Mouse (Mus musculus): Measurements from ENCODE around the gene Gm10309.
"Not testable (repeated sequence)": the region's sequence is repeated elsewhere in the genome, so short reads cannot be mapped to it uniquely, and the experiment has no call there.

The Gm10309 gene

GRCm38 (mm10) chr17:86509871-86510270 is 4.8 kb upstream of the Gm10309 start:
- no peak for DNase-seq (ENCODE audit: low spot score in 2 of 2)

GRCm38 (mm10) chr17:86508212-86508490 is 3.1 kb upstream of the Gm10309 start:
- DNase-seq (ENCODE audit: low spot score in 2 of 2), result no peak

- DNase-seq (ENCODE audit: low spot score in 2 of 2), result no peak
These were observed 2.5 kb upstream of the Gm10309 start for GRCm38 (mm10) chr17:86507342-86508211.

DNA sequence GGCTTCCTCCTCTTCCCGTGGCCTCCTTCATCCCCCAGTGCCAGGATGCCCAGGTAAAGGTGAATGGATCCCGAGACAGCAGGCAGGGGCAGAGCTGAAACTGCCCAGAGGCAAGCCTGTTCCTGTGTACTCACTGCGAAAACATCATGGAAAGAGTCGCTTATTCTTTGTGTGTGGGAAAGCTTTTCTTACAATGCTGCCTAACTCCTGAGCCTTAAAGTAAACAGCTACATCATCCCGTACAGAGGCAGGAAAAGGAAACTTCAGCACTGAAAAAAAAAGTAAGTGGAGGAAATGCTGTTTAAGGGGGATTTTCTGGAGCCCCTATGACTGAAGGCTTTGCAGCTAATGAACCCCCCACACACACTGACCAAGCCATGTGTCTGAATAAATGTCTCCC is 1.8 kb upstream of the Gm10309 start:
- DNase-seq (ENCODE audit: low spot score in 2 of 2), result no peak

DNA sequence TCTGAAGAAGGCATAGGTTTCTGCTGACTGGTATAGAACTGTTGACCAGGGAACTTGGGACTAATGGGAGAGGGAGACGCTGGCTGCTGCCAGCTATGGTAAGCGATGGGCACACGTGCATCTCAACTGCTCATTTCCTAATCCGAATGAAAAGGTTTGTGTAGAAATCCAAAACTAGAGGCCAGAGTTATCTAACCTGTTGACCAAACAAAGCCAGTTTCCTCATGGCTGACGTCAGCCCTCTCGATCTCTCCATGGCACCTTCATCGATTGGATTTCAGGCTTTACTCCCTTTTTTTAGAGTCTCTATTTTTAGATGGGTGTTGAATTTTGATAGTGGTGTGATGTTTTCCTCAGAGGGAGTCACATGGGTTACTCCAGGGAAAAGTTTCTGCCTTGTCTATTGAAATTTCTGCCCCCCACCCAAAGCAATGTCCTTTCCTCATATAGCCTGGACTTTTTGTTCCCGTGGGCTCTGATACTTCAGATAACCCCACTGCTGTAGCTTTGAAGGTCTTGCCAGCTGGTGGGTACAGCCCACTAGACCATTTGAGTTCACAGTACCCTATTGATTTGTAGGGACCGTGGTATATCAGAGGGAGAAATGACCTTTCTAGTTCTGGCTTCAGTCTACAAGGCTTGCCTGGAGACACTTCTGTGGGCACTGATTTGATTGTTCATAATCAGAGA is 1.7 kb downstream of the Gm10309 start:
- no peak for DNase-seq (ENCODE audit: low spot score in 2 of 2)

DNA sequence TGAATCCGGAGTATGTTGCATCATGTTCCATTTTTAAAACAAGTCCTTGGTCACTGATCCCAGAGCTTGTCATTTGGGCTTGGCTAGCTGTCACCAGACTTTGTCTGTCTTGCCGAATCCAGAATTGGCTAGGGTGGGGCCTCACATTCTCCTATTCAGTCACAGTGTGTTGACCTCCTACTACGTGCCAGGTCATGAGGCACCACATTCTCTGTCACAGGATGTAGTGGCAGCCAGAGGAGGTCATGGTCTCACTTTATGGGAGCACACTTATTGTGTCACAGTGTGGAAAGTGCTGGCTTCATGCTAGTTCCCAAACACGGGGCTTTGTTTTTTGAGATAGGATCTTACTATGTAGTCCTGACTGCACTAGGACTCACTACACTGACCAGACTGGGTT is 3.6 kb downstream of the Gm10309 start:
- DNase-seq (ENCODE audit: low spot score in 2 of 2), result no peak

DNA sequence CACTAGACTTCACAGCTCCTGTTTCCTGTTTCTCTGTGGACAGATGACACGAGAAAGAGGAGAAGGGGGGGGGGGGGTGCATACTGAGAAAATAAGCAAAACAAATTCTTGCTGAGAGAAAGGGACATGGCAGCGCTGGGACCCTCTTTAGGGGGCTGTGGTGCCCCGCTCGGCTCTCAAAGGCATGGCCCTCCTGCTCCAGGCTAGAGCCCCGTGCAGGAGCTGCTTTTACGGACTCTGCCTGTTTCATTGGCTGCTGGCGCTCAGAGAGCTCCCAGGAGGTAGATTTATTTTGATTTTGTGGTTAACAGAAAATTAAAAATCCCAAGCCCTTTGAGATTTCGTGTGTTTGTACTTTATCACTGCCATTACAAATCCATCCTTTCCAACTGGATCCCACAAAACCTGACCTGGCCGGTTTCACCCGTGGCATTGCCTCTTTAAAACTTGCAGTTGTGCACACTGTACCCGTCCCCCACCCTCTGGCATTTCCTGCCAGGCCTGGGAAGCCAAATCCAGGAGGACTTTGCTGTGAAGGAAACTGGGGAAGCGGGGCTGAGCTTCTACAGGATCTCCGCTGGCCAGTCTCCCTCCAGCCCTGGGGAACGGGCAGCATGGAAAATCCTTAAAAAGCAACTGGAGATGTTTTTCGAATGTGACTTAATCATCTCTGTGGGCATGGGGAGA is 5.5 kb downstream of the Gm10309 start:
- no peak for DNase-seq (ENCODE audit: low spot score in 2 of 2)

DNA sequence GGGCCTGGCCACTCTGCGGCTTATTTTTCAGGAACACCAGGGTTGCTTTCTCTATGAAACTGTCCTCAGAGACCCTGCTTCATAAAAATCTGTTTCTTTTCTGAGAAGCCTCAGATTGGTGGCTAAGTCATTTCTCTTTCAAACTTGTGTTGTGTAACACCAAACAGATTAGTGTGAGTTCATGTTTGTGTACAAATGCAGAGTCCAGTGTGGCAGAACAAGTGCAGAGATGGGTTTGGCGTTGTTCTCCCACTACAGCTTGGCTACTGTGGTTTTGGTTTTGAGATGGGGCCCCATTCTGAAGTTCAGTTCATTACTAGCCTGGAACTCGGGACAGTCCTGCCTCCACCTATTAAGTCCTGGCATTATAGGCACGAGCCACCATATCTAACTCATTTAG is 7.7 kb downstream of the Gm10309 start:
- no peak for DNase-seq (ENCODE audit: low spot score in 2 of 2)

GRCm38 (mm10) chr17:86496123-86496771 is 8.8 kb downstream of the Gm10309 start:
- peak in 1 of 2 experiments; percentile 60 for DNase-seq (ENCODE audit: low spot score in 2 of 2)

DNA sequence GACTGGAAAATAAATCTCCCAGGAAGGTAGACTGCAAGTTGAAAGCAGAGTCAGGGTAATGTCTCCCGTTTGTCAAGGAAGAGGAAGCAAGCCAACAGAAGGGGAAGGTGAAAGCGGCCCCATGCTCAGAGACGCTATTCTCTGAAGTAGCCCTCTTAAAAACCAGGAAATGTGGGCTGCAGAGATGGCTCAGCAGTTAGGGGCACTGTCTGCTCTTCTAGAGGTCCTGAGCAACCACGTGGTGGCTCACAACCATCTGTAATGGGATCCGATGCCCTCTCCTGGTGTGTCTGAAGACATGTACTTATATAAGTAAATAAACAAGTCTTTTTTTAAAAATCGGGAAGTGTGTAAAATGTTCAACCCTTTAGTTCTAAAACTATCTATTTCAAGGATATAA is 10.1 kb downstream of the Gm10309 start:
- no peak for DNase-seq (ENCODE audit: low spot score in 2 of 2)

- no peak for DNase-seq (ENCODE audit: low spot score in 2 of 2)
These were observed 10.5 kb downstream of the Gm10309 start for GRCm38 (mm10) chr17:86494494-86494893.

GRCm38 (mm10) chr17:86493891-86494420 is 11.1 kb downstream of the Gm10309 start:
- DNase-seq (ENCODE audit: low spot score in 2 of 2), result no peak

DNA sequence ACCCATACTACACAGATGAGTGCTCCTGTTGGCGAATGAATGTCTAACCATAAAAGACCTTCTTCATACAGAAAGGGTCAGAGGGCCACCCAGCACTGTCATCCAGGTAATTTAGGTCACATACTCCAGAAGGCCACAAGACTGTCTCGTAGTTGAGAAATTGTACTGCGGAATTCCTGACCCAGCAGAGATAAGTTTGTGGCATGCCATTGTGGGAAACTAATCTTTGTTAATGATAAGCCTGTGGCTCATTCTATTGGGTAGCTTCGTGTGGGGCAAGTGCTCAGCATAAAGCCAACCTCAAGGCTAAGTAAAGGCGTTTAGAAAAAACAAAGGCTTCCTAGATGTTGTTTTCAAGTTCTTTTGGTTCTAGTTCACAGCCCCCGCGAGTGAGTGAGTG is 12.7 kb downstream of the Gm10309 start:
- no peak for DNase-seq (ENCODE audit: low spot score in 2 of 2)

DNA sequence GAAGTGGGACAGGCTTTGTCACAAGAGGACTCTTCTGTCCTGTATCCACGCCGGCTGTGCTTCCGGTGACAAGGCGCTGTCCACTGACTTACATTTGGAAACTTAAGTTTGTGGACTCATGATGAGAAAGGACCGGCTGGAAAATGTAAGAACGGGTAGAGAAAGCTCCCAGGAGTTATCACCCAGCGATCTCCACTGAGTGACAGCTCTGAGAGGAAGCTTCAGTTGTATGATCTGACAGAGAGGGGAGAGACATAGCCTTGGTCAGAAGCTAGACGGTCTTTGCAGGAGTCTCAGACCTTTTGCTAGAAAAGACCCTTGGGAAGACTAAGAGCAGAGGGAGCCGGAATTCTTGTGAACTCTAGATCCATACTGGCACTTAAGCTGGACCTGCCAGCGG is 15.2 kb downstream of the Gm10309 start:
- DNase-seq (ENCODE audit: low spot score in 2 of 2), result no peak

- no peak for DNase-seq (ENCODE audit: low spot score in 2 of 2)
These were observed 17.6 kb downstream of the Gm10309 start for GRCm38 (mm10) chr17:86487450-86487849.

GRCm38 (mm10) chr17:86486657-86487056 is 18.4 kb downstream of the Gm10309 start:
- DNase-seq (ENCODE audit: low spot score in 2 of 2), result no peak

DNA sequence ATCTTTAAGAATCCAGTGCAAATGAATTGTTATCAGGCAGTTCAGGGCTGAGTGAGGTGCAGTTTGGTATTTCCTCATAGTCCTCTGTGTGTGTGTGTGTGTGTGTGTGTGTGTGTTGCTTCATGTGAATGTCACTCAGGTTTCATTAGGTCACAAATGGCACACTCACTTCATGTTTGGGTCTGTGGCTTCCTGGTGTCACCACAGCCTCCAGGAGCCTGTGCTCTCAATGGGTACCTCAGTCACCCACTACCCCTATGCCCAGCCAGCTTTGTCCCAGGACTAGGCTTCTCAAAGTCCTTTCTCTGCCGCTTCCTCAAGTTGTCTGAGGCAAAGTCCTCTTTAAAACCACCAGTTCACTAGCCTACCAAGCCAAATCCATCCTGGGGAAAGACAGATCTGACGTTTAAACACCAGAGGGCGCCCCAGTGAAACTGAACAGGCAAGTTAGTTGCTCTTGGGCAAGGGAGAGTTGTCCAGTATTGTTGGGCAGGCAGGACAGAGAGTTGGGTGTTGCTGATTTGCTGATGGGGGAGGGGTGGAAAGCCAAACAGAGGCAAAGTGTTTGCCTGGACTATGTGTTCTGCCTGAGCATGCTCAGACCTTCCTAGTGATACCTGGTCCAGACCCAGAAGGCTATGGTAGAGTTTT is 20.8 kb downstream of the Gm10309 start:
- peak; percentile 79 to 80 for DNase-seq (ENCODE audit: low spot score in 2 of 2)

GRCm38 (mm10) chr17:86482675-86483074 is 22.4 kb downstream of the Gm10309 start:
- DNase-seq (ENCODE audit: low spot score in 2 of 2), result no peak

GRCm38 (mm10) chr17:86479406-86479805 is 25.6 kb downstream of the Gm10309 start:
- no peak for DNase-seq (ENCODE audit: low spot score in 2 of 2)

DNA sequence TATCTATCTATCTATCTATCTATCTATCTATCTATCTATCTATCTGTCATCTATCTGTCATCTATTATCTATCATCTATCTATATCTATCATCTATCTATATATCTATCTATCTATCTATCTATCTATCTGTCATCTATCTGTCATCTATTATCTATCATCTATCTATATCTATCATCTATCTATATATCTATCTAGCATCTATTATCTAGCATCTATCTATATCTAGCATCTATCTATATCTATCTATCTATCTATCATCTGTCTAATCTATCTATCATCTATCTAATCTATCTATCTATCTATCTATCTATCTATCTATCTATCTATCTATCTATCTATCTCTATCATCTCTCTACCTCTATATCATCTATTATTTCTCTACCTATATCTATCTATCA is 27.6 kb downstream of the Gm10309 start:
- DNase-seq (ENCODE audit: low spot score in 2 of 2), result not testable (repeated sequence)

DNA sequence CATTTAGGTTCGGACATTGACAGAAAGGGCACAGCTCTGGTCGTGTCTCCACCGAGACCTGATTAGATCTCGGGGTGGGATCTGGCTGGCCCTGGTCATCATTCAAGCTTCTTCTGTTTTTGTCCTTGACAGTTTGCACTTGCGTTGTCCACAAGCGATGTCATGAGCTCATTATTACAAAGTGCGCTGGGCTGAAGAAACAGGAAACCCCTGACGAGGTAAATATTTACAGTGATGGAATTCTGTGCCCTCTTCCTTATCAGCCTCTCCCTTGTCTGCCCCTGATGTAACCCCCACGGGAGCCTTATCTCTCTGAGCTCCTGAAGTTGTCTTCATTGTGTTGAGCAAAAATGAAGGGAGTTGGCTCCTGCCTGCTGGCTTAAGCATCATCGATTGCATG is 28.4 kb downstream of the Gm10309 start:
- DNase-seq (ENCODE audit: low spot score in 2 of 2), result no peak

Data from frontal cortex, postnatal 36 days (tissue).